Mouse (Mus musculus) intestine, embryonic 14.5 days (tissue): ENCODE measurements around the gene Dctn1. TPM values are rescaled to one million over a fixed set of nuclear protein-coding genes. Genes with fewer than 3 reads are reported as not detected.

ENCODE experiments used
- ATAC-seq: fragments of 200-750 bp; cut with Nextera tagmentation; replicated peaks from 2 replicates; pipeline ENCODE4 v1.8.0; 2017; ENCODE audit warnings: low read depth, moderate number of reproducible peaks, moderate TSS enrichment, moderate library complexity; ENCODE audit not compliant: low FRiP score, low TSS enrichment
- DNase-seq: peaks from one replicate; pipeline ENCODE4 v3.0.0-alpha.2; 2018; ENCODE audit warnings: low spot score
- H3K27ac ChIP-seq: fragments of 300-500 bp; sonication (generic); 2 replicates; pipeline ENCODE4 v1.5.1; 2014; ENCODE audit warnings: low read depth, mild to moderate bottlenecking, control low read depth
- H3K27me3 ChIP-seq: fragments of 300-500 bp; sonication (generic); replicated peaks from 2 replicates; pipeline ENCODE4 v1.6.1; 2014; ENCODE audit warnings: low read length, control low read depth; ENCODE audit not compliant: control insufficient read depth, insufficient read depth
- H3K36me3 ChIP-seq: fragments of 300-500 bp; sonication (generic); 2 replicates; pipeline ENCODE4 v1.6.1; 2014; ENCODE audit warnings: low read length, control low read depth; ENCODE audit not compliant: control insufficient read depth, insufficient read depth
- H3K4me1 ChIP-seq: fragments of 300-500 bp; sonication (generic); replicated peaks from 2 replicates; pipeline ENCODE4 v1.6.1; 2014; ENCODE audit warnings: low read length, control low read depth, mixed read lengths; ENCODE audit not compliant: control insufficient read depth, insufficient read depth
- H3K4me2 ChIP-seq: fragments of 300-500 bp; sonication (generic); 2 replicates; pipeline ENCODE4 v1.6.1; 2014; ENCODE audit warnings: low read length
- H3K4me3 ChIP-seq: fragments of 300-500 bp; sonication (generic); 2 replicates; pipeline ENCODE4 v1.5.1; 2014; ENCODE audit warnings: low read depth, low read length, control low read depth, mixed read lengths
- H3K9ac ChIP-seq: fragments of 300-500 bp; sonication (generic); 2 replicates; pipeline ENCODE4 v1.6.1; 2014; ENCODE audit warnings: mild to moderate bottlenecking, low read length
- H3K9me3 ChIP-seq: fragments of 300-500 bp; sonication (generic); 2 replicates; pipeline ENCODE4 v1.6.1; 2016; ENCODE audit warnings: low read length, control low read depth; ENCODE audit not compliant: control insufficient read depth
- WGBS: fragments of 180-500 bp; shearing (Covaris S2); extraction: QIAGEN DNeasy Blood & Tissue Kit; methylation state at CpG from one replicate; pipeline ENCODE4 v1.1.7; 2014; 5-methylcytosine and 5-hydroxymethylcytosine counted together
- polyA plus RNA-seq: library from polyadenylated mRNA; unstranded; fragments of >200 nt; fragmentation: Nextera tagmentation; extraction: Ambion mirVana; gene quantifications from 2 replicates; pipeline ENCODE4 v1.2.1, GENCODE M21; 2014

Gene Dctn1
- polyA plus RNA-seq, 1 experiment from 2014 or later, result 76.0 TPM

GRCm38 (mm10) chr6:83132176-83132919, 33.4 kb upstream of the Dctn1 start:
- Histone ChIP-seq H3K4me1 (peaks cover 14% of the 10 kb centered on the region; the same call in 1 of the 2 replicates), H3K27ac (no peak overlapping the region), H3K9me3 (no peaks in the 10 kb centered on the region), H3K36me3 (no peaks in the 10 kb centered on the region), H3K4me3 (no peak overlapping the region), H3K9ac (no peak overlapping the region), H3K4me2 (no peak overlapping the region), H3K27me3 (no peaks in the 10 kb centered on the region)
- DNase-seq (no peak), ATAC-seq (no peak)
- WGBS, result 79% methylated on average over 9 of the region's 9 CpGs

GRCm38 (mm10) chr6:83134226-83134625, 31.5 kb upstream of the Dctn1 start:
- DNase-seq (no peak), ATAC-seq (no peak)
- Histone ChIP-seq H3K27ac (no peak overlapping the region), H3K4me3 (no peak overlapping the region), H3K9me3 (no peaks in the 10 kb centered on the region), H3K4me2 (no peak overlapping the region), H3K4me1 (peaks cover 28% of the 10 kb centered on the region), H3K27me3 (no peaks in the 10 kb centered on the region), H3K36me3 (no peaks in the 10 kb centered on the region), H3K9ac (no peak overlapping the region)
- 70% methylated on average over 3 of the region's 3 CpGs for WGBS

GRCm38 (mm10) chr6:83134951-83135513, 30.7 kb upstream of the Dctn1 start, which contains the start of gene Rtkn:
Rtkn (plus strand) TSS chr6:83135463.
- no peak for DNase-seq
- no peaks in the 10 kb centered on the region for H3K36me3 ChIP-seq
- peaks cover 31% of the 10 kb centered on the region for H3K4me1 ChIP-seq
- H3K4me2 ChIP-seq, result peak within 1 kb of the TSS; percentile 80
- peak within 1 kb of the TSS; percentile 100 for H3K27ac ChIP-seq
- ATAC-seq, result no peak
- no peaks in the 10 kb centered on the region for H3K9me3 ChIP-seq
- H3K4me3 ChIP-seq, result peak within 1 kb of the TSS; percentile 64
- 63% methylated on average over 7 of the region's 7 CpGs for WGBS
- H3K9ac ChIP-seq, result peak within 1 kb of the TSS; percentile 93
- H3K27me3 ChIP-seq, result no peaks in the 10 kb centered on the region

- Histone ChIP-seq H3K4me2 (peak overlapping the region; percentile 80), H3K36me3 (no peaks in the 10 kb centered on the region), H3K27ac (peak overlapping the region; percentile 100), H3K4me1 (peaks cover 31% of the 10 kb centered on the region), H3K4me3 (peak overlapping the region; percentile 64), H3K27me3 (no peaks in the 10 kb centered on the region), H3K9ac (peak overlapping the region; percentile 93), H3K9me3 (no peaks in the 10 kb centered on the region)
- no peak for DNase-seq
- 5% methylated on average over 37 of the region's 37 CpGs for WGBS
- ATAC-seq, result no peak
Measured at GRCm38 (mm10) chr6:83135571-83136161, 30.1 kb upstream of the Dctn1 start.

GRCm38 (mm10) chr6:83136291-83136880, 29.3 kb upstream of the Dctn1 start:
- ATAC-seq (0 out of 2 replicates have a peak, but pooled peaks have one; percentile 1), DNase-seq (no peak)
- Histone ChIP-seq H3K27ac (peak overlapping the region; percentile 100), H3K4me1 (peaks cover 32% of the 10 kb centered on the region), H3K4me3 (peak overlapping the region; percentile 64), H3K4me2 (peak overlapping the region; percentile 80), H3K9me3 (no peaks in the 10 kb centered on the region), H3K9ac (peak overlapping the region; percentile 93), H3K27me3 (no peaks in the 10 kb centered on the region), H3K36me3 (no peaks in the 10 kb centered on the region)
- 21% methylated on average over 5 of the region's 5 CpGs for WGBS

GRCm38 (mm10) chr6:83136881-83137575, 28.7 kb upstream of the Dctn1 start:
- peak overlapping the region; percentile 100 for H3K27ac ChIP-seq
- H3K9me3 ChIP-seq, result no peaks in the 10 kb centered on the region
- ATAC-seq (peak; percentile 83), DNase-seq (peak; percentile 95)
- H3K27me3 ChIP-seq, result no peaks in the 10 kb centered on the region
- peak overlapping the region; percentile 80 for H3K4me2 ChIP-seq
- H3K36me3 ChIP-seq, result no peaks in the 10 kb centered on the region
- peak overlapping the region; percentile 64 for H3K4me3 ChIP-seq
- WGBS, result under 1% methylated on average over 25 of the region's 26 CpGs
- H3K4me1 ChIP-seq, result peaks cover 38% of the 10 kb centered on the region
- H3K9ac ChIP-seq, result peak overlapping the region; percentile 93

GRCm38 (mm10) chr6:83137576-83137950, 28.2 kb upstream of the Dctn1 start:
- H3K4me3 ChIP-seq, result peak overlapping the region; percentile 64
- DNase-seq, result no peak
- no peaks in the 10 kb centered on the region for H3K36me3 ChIP-seq
- ATAC-seq, result peak; percentile 69
- H3K4me2 ChIP-seq, result peak overlapping the region; percentile 80
- H3K27ac ChIP-seq, result peak overlapping the region; percentile 100
- H3K27me3 ChIP-seq, result no peaks in the 10 kb centered on the region
- peaks cover 43% of the 10 kb centered on the region for H3K4me1 ChIP-seq
- 0% methylated on average over 12 of the region's 12 CpGs for WGBS
- H3K9ac ChIP-seq, result peak overlapping the region; percentile 93
- H3K9me3 ChIP-seq, result no peaks in the 10 kb centered on the region

GRCm38 (mm10) chr6:83138056-83138455, 27.7 kb upstream of the Dctn1 start:
- 0% methylated on average over 11 of the region's 11 CpGs for WGBS
- no peaks in the 10 kb centered on the region for H3K27me3 ChIP-seq
- no peaks in the 10 kb centered on the region for H3K36me3 ChIP-seq
- peak overlapping the region; percentile 100 for H3K27ac ChIP-seq
- H3K4me1 ChIP-seq, result peaks cover 43% of the 10 kb centered on the region
- peak overlapping the region; percentile 64 for H3K4me3 ChIP-seq
- H3K4me2 ChIP-seq, result peak overlapping the region; percentile 80
- DNase-seq, result no peak
- peak; percentile 34; the same call in 1 of the 2 replicates for ATAC-seq
- H3K9ac ChIP-seq, result peak overlapping the region; percentile 93
- no peaks in the 10 kb centered on the region for H3K9me3 ChIP-seq
